Mouse (Mus musculus) liver, postnatal 0 days (tissue): ENCODE data around the gene Cdkl1.

Experiments used
- CTCF ChIP-seq: sonication (generic); IDR thresholded peaks from 2 replicates; pipeline ENCODE4 v1.5.1; 2016; ENCODE audit warnings: antibody characterized with exemption, low read depth
- EP300 ChIP-seq: IDR thresholded peaks from 2 replicates; pipeline ENCODE4 v1.6.1; 2016; ENCODE audit warnings: antibody characterized with exemption, low read depth, mild to moderate bottlenecking

DNA sequence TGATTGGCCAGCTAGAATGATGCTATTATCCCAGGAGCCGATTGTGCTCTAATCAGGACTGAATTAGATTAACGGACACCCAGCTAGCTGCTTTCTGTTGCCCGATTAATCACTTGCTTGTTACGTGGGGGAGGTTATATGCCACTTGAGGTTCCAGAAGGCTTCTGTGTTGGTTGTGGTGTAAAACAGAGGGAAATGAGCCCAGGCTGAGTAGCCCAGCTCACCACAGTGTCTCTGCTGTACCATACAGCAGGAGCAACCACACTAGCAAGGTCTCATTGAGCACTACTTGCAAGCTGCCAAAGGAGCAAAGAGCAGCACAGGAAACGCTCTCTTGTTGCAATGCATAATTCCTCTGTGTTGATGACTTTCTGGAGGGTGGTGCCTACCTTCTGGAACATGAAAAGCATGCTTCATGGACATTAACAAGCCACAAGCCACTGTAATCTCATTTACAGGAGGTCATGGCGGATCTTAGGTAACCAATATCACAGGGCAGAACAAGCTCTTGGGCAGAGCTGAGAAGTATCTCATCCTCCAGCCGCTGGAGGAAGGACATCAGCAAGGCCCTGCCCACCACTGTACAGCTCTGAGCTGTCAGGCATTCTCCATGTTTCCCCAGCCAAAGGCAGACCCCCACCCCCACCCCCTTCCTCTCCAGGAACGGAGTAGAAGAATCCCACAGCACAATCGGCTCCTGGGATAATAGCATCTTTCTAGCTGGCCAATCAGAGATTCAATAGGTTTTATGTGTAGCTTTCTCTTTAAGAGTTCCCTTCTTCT is 23.4 kb downstream of the Cdkl1 start:
- TF ChIP-seq CTCF (no peak), EP300 (no peak)
